Mouse (Mus musculus): ENCODE data around the gene Sdc4.

The Sdc4 gene

GRCm38 (mm10) chr2:164443460-164444000, at the start of gene Sdc4:
Gene Sdc4, minus strand, starts transcription at chr2:164443887.
- DNase-seq (ENCODE audit: low spot score), result no peak

- DNase-seq (ENCODE audit: low spot score), result no peak
Measured at GRCm38 (mm10) chr2:164487812-164488211, 44.1 kb upstream of the Sdc4 start.

DNA sequence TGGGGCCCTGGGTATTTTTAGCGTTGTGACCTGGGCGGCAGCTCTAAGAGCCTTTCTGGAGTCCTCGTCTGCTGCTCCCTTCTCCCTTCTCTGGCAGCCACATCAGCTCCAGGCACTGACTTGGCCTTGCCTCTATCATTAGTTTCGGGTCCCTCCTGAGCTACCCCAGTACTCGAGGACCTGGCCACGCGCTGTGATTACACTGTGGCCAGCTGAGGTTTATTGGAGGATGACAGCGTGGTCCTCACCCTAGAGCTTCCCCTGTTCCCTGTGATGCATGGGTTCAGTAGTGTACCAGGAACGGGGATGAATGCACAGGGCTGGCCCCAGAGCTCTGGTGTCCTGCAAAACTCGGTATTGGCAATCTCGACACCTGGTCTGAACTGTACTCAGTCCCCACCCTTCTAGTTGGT, 43.4 kb upstream of the Sdc4 start:
- DNase-seq (ENCODE audit: low spot score), result no peak

- DNase-seq (ENCODE audit: low spot score), result no peak
Measured at GRCm38 (mm10) chr2:164486258-164487114, 42.8 kb upstream of the Sdc4 start.

DNA sequence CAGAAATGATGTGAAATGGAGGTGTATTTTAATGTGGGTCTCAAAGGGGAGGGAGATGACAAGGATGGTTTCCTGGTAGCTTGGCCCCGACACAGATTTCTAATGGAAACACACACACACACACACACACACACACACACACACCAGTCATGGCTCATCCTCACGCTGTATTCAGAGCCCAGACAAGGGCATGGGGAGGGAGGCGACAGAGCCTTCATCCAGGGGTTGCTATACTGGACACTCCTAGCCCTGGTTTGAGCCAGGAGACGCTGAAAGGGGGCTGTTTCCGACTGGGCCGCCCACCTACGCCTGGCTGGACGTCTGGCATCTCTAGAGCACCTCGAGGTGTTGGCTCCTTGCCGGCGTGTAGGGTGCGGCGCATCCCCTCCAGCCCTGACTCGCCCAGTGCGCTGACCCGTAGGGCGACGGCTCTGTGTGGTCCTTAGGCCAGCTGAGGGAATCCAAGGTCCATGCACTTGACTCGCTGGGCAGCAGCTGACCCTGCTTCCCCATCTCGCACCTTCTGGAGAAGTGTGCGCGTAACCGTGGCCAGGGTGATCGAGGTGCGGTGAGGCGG, 42.1 kb upstream of the Sdc4 start, which contains the start of gene Dbndd2:
TSS of gene Dbndd2 (plus strand) at position 426 of the 577 bp plus-strand sequence.
- no peak for DNase-seq (ENCODE audit: low spot score)

- no peak for DNase-seq (ENCODE audit: low spot score)
Measured at GRCm38 (mm10) chr2:164473624-164474023, 29.9 kb upstream of the Sdc4 start, which contains the start of gene Trp53tg5. Gene Trp53tg5, minus strand, starts transcription at chr2:164473724.

- no peak for DNase-seq (ENCODE audit: low spot score)
Measured at GRCm38 (mm10) chr2:164470254-164470653, 26.6 kb upstream of the Sdc4 start.

- no peak for DNase-seq (ENCODE audit: low spot score)
Measured at GRCm38 (mm10) chr2:164466787-164467186, 23.1 kb upstream of the Sdc4 start.

DNA sequence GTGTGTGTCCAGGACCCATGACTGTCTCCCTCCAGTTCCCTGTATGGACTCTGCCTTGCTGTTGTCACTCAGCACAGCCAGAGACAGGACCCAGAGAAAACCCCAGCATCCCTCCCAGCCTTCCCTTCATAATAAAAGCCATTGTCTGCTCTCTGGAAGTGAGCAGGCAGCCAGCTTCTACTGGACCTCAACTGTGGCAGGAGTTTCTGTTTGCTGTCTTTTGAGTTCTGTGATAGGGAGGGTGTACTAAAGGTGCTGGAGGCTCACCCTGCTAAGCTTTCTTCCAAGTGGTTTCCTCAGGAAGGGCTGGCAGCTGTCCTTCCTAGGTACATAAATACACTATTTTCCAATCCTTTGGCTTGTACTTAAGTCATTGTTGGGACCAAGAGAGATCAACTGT, 21.5 kb upstream of the Sdc4 start:
- no peak for DNase-seq (ENCODE audit: low spot score)

DNA sequence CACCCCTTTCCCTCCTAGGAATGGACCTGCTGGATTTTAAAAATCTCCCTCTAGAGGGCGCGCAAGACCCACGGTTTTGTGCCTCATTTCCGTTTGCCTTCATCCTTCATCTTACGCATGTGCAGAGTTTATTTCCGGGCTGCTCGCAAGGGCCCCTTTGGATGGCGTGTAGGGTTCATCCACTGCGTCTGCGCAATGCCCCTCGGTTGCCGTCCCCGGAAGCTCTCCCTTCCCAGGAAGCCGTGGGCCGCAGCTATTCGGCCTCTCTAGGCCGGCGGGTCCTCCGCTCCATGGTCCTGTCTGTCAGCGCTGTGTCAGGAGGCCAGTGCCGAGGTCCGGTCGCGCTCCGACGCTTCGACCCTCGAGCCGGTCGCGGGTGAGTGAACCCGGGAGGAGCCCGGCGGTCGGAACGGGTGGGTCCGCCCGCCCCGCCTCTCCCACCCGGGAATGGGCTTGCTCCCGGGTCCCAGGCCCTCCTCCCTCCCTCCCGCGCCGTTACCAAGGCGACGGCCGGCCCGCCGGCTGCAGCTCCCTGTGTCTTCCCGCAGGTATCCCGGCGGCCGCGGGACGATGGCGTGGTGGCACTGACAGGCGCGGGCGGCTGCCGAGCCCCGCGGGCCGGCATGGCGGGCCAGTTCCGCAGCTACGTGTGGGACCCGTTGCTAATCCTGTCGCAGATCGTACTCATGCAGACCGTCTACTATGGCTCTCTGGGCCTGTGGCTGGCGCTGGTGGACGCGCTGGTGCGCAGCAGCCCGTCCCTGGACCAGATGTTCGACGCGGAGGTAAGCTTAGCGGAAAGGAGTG, 17.3 kb upstream of the Sdc4 start, which contains the start of gene Gm20458:
TSS of gene Gm20458 (plus strand) at position 223 of the 807 bp plus-strand sequence.
- DNase-seq (ENCODE audit: low spot score), result peak; percentile 82

GRCm38 (mm10) chr2:164458535-164458934, 14.8 kb upstream of the Sdc4 start:
- no peak for DNase-seq (ENCODE audit: low spot score)

GRCm38 (mm10) chr2:164457942-164458341, 14.3 kb upstream of the Sdc4 start:
- DNase-seq (ENCODE audit: low spot score), result no peak

GRCm38 (mm10) chr2:164456864-164457300, 13.2 kb upstream of the Sdc4 start, which contains the start of gene Sys1:
Gene Sys1, plus strand, starts transcription at chr2:164456964.
- no peak for DNase-seq (ENCODE audit: low spot score)

DNA sequence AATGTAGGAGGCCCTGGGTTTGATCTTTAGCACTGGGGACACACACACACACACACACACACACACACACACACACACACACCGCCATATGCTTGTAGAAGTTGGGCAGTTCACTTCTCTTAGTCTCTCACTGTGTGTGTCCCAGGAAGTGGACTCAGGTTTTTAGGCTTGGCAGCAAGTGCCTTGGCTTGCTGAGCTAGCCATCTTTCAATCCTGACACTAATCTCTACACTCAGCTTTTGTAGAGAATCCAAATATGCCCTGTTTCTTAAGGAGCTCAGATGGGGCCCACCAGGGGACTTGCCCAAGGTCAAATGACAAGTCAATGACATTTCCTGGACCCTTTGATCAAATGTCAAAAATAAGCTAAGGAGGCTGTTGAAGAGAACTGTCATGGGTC, 12.7 kb upstream of the Sdc4 start:
- no peak for DNase-seq (ENCODE audit: low spot score)

DNA sequence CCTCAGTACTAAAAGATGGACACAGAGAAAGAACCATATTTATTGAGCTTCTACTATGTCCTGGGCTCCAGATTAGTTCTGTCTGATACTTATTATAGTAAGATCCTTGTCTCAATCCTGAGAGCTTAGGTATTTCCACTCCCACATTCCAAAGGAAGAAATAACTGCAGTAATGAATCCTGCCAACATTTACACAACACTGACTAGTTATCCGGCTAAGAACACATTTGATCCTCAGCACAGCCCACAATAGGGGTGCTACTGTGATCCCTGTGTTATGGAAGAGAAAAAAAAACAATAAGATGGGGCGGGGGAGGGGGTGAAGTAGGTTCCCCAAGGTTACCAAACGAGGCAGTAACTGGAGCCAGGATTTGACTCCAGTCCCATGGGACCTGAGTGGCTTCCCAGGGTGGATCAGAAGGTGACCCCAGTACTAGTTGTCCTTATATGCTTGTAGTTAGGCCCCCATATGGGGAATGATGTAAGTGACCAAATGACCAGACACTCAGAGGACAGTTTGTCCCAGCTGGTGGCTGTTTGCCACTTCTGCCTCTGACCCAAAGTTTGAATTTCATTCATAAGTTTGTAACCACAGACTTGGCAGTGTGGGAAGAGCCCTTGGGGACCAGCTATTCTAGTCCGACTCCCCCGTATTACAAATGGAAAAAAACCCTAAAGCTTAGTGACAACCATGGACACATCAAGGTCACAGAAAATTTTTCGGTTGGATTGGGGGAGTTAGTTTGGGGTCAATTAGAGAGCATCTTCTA, 11.9 kb upstream of the Sdc4 start:
- no peak for DNase-seq (ENCODE audit: low spot score)

DNA sequence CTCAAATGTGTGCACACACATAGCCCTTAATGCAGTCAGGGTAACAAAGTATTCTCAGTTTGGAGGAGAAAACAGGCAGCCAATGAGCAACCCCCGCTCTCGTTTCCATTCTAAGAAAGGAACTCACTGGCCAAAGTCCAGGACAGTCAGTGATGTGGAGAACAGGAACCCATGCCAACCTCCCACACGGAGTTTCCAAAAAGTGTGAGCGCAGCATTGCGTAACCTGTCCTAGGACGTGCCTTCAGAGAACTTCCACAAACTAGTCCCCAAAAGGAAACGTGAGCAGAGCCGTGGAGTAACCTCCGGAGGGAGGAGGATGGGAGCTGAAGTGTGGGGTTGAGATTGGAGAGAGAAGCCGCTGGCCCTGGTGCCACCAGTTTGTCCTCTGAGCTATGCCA, 11.2 kb upstream of the Sdc4 start:
- no peak for DNase-seq (ENCODE audit: low spot score)

GRCm38 (mm10) chr2:164453887-164454500, 10.3 kb upstream of the Sdc4 start:
- no peak for DNase-seq (ENCODE audit: low spot score)

DNA sequence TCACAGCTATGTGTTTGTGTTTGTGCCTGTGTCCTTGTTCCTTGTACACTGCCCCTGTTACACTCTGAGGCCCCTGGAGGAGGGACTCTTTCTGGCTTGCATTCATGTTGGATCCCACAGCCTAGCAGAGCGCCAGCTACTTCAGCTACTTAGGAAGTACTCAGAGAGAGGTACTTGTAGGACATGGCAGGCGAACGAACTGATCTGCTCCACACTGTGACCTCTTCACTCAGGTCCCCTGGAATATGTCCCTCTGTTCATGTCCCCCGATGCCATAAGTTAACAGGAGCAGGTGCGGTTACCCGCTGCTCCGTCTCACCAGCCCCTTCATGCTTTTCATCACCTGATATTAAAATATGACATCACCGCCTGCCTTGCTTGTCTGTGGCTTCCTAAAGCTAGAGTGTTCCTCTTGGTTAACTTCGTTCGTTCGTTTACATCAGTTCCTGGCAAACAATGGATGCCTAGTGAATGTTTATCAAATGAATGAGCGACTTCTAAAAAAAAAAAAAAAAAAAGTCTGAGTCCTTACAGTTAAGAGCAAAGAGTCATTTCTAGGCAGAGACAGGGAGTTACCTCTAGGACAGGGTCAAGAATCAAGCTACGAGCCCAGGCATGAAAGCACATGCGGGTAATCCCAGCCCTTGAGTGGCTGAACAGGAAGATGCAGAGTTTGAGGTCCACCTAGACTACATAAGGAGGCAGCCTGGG, 9.5 kb upstream of the Sdc4 start:
- DNase-seq (ENCODE audit: low spot score), result no peak

- no peak for DNase-seq (ENCODE audit: low spot score)
Measured at GRCm38 (mm10) chr2:164452000-164452676, 8.5 kb upstream of the Sdc4 start.
